Mouse (Mus musculus): ENCODE results near the gene Afap1l2.

Afap1l2 gene

GRCm38 (mm10) chr19:57007781-57008710, at the start of gene Afap1l2:
Gene Afap1l2, minus strand, starts transcription at chr19:57008228.
- DNase-seq (ENCODE audit: low read depth), result no peak

GRCm38 (mm10) chr19:57057568-57057967, 49.5 kb upstream of the Afap1l2 start:
- peak; percentile 48 for DNase-seq (ENCODE audit: low read depth)

GRCm38 (mm10) chr19:57055215-57056120, 47.4 kb upstream of the Afap1l2 start:
- no peak for DNase-seq (ENCODE audit: low read depth)

- DNase-seq (ENCODE audit: low read depth), result no peak
Measured at GRCm38 (mm10) chr19:57052959-57053358, 44.9 kb upstream of the Afap1l2 start.

- no peak for DNase-seq (ENCODE audit: low read depth)
Measured at GRCm38 (mm10) chr19:57052016-57052415, 44.0 kb upstream of the Afap1l2 start.

GRCm38 (mm10) chr19:57049592-57050090, 41.6 kb upstream of the Afap1l2 start:
- no peak for DNase-seq (ENCODE audit: low read depth)

- DNase-seq (ENCODE audit: low read depth), result no peak
Measured at GRCm38 (mm10) chr19:57047671-57048320, 39.8 kb upstream of the Afap1l2 start.

- peak; percentile 63 for DNase-seq (ENCODE audit: low read depth)
Measured at GRCm38 (mm10) chr19:57039258-57039657, 31.2 kb upstream of the Afap1l2 start.

GRCm38 (mm10) chr19:57036860-57037259, 28.8 kb upstream of the Afap1l2 start:
- DNase-seq (ENCODE audit: low read depth), result no peak

- peak; percentile 67 for DNase-seq (ENCODE audit: low read depth)
Measured at GRCm38 (mm10) chr19:57031582-57031981, 23.6 kb upstream of the Afap1l2 start.

GRCm38 (mm10) chr19:57029461-57029860, 21.4 kb upstream of the Afap1l2 start:
- DNase-seq (ENCODE audit: low read depth), result no peak

GRCm38 (mm10) chr19:57028327-57029179, 20.5 kb upstream of the Afap1l2 start:
- peak; percentile 7 for DNase-seq (ENCODE audit: low read depth)

- peak; percentile 4 for DNase-seq (ENCODE audit: low read depth)
Measured at GRCm38 (mm10) chr19:57026501-57026900, 18.5 kb upstream of the Afap1l2 start.

- DNase-seq (ENCODE audit: low read depth), result no peak
Measured at GRCm38 (mm10) chr19:57017785-57018179, 9.8 kb upstream of the Afap1l2 start.

GRCm38 (mm10) chr19:57016995-57017784, 9.2 kb upstream of the Afap1l2 start:
- DNase-seq (ENCODE audit: low read depth), result no peak

- DNase-seq (ENCODE audit: low read depth), result no peak
Measured at GRCm38 (mm10) chr19:57014808-57015207, 6.8 kb upstream of the Afap1l2 start.

- DNase-seq (ENCODE audit: low read depth), result no peak
Measured at GRCm38 (mm10) chr19:57013271-57013677, 5.2 kb upstream of the Afap1l2 start.

GRCm38 (mm10) chr19:57012068-57012467, 4.0 kb upstream of the Afap1l2 start:
- no peak for DNase-seq (ENCODE audit: low read depth)

- DNase-seq (ENCODE audit: low read depth), result no peak
Measured at GRCm38 (mm10) chr19:57010064-57010463, 2.0 kb upstream of the Afap1l2 start.

GRCm38 (mm10) chr19:57009653-57010052, 1.6 kb upstream of the Afap1l2 start:
- DNase-seq (ENCODE audit: low read depth), result no peak
